Mouse (Mus musculus): ENCODE results near the gene Tab3.

Gene Tab3

DNA sequence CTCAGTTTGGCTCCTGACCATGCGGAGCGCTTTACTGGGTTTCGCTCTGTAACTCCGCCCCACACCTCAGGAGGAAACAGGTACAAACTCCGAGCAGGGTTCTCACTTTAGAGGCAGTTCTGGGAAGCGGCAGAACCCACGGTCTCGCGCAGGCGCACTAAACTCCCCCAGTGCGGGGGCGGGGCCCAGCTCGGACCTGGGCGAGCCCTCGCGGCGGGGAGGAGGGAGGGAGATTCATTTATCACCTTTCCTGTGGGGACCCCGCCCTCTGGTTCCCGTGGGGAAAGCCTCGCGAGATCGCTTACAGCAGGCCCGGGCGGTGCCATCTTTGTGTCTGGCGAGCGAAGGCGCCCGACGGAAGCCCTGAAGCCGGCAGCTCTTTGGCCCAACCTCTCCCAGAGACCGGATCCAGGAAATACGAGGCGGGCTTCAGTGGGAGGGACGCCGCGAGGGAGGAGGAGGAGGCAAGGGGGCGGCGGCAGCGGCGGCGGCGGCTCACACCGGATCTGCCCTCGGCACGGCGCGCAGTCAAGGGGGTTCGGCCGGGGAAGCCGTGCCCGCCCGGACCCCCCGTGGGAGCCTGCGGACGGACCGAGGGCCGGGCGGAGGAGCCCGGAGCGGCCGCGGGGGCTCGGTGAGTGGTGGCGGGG lies at the start of gene Tab3:
Gene Tab3 (plus strand): TSS at position 491 of the 650 bp plus-strand sequence.
- DNase-seq, result peak; percentile 90

DNA sequence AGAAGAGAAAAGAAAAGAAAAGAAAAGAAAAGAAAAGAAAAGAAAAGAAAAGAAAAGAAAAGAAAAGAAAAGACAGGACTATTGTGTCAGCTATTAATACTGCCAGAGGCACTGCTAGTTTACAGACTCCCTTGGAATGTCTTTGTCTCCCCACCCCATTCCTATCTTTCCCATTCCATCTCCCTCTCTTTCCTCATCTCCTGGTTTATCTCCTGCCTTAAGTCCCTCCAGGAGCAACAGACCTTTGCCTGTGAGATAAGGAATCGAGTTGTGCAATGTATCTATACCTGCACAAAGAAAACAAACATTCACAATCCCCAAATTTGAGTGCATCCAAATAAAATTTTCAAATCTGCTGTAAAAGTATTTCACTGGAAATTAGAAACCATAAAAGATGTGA lies 48.3 kb upstream of the Tab3 start:
- DNase-seq, result no peak

DNA sequence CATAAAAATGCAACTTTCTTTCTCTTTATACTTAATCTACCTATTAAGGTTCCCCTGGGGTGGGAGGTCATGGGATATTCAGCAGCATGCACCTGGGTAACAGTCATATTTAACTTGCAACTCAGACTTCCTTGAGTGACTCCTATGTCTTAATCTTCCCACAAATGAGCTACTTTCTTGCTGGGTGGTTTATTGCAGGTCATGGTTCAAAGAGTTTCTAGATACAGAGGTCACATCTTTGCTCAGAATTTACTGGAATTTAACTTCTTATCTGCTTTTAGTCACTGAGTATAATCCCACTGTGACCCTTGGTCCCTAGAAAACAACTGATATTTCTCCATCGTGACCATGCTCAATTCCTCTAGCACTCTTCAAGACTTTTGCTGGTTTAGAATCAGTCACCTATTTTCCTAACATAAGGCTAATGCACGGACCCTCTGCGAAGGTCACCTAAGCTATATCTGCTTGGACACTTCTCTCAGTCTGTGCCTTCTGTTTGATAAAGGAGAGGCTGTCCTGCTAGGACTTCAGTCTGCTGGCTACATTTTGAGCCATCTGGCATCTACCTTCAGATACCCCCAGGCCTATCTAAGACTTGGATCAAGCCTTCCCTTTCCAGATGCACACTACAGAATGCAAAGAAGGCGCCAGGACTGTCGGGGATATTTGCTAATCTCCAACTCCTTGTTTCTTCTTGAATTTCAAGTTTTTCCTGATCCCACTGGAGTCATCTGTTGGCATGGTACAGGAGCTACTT lies 47.4 kb upstream of the Tab3 start:
- DNase-seq, result no peak

DNA sequence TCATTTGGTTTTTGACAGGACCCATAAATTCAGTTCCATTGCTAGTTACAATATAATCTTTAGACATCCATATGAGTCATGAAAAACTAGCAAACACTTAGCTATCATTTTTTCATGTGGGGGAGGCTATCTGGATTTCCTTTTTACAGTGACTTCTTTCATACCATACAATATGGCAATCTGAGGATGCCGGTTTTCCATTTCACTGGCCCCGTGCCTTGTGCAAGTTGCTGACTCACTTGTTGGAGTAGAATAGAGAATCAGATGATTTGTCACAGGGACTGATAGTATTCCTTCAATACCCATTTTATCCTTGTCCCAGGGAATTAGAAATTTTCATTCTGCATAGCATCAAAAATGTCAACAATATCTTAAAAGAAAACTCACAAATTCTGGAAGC lies 14.9 kb upstream of the Tab3 start:
- no peak for DNase-seq

DNA sequence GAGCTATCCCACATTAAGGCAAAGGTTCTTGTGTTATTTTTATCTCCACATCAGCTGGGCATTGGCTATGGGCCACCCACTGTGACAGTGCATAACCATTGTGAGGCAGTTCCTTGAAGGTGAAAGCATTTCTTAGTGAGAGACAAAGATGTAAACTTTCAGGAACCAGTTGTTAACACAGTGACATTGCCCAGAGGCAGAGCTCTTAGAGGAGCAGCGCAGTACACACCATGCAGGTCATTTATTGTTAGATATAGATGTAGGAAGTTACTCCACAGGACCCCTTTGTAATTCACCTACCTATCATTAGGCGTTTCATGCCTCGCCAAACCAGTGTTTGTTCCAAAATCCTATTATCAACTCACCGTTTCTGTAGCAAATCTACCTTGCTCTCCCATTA lies 7.6 kb upstream of the Tab3 start:
- no peak for DNase-seq

DNA sequence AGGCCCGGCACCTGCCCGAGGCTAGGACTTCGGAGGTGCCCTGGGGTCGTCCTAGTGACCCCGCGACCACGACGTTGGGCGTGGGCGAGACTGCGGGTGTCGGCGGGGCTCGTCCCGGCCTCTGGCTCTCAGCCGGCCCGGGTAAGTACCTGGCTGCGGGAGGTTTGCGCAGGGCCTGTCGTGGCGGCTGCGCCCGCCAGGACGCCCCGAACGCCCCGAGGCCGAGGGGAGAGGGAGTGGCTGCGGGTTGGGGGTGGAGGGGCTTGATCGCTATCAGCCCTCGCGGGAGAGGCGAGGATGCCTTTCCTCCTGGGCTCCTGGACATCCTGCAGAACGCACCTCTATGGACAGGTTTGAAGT lies 340 bp downstream of the Tab3 start:
- DNase-seq, result no peak

DNA sequence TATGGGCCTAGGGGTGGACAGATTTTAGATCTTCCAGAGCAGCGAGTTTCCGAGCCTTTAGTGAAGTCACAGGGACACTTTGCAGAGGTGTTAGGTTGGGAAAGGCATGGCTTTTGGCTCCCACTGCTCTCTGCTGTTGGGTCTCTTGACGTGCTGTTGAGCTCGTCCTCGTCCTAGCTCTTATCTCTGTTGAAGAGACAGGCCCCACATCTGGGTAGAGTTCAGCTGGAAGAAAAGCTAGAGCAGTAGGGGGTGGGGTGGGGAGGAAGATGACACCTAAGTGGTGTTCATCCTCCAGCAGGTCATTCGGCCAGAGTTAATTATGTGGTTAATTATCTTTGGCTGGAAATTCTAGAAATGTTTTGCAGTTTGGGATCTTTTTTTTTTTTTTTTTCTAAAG lies 2.5 kb downstream of the Tab3 start:
- DNase-seq, result no peak

DNA sequence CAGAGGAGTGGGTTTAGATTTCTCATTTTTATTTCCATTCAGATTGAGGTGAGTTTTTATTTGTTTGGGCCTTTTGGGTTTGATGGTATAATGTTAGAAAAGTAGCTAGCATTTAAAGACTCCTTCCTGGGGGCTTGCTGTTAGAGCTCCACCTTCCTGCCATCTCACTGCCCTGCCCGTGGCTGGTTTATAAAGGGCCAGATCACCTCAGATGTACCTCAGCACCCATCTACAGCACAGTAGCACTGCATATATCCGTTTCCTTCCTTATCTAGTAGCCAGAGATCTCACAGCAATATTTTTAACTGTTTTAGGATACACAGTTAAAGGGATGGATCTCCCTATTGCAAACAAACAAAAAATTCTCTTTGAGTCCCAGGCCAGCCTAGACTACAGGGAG lies 6.9 kb downstream of the Tab3 start:
- no peak for DNase-seq

DNA sequence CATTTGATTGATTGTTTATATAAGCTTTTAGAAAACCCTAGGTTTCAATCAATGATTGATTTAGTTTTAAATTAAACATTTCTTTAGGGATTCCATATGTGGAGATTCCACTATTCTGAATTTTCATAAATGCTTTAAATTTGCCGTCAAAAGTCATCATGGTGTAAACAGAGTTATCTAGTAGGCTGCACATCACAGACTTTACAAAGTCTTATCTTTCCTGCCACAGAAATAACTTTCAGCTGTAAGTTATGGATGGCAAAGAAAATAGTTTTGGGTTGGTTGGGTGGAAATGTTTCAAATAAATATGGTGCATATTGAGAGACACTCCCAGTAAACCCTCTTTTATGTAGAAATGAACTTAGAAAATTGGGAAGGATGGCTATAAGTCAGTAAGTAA lies 8.7 kb downstream of the Tab3 start:
- no peak for DNase-seq

DNA sequence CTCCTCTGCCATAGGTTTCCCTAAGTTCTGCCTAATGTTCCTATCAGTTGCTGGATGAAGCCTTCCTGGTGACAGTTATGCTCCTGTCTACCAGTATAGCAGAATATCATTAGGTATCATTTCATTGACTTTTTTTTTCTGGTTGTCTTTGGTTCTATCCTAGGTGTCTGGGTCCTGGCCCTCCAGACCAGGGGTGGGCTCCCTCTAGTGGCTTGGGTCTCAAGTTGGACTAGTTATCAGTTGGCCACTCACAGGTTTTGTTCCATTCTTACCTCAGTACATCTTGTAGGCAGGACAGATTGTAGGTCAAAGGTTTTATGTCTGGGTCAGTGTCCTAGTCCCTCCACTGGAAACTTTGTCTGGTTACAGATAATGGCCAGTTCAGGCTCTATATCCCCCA lies 11.8 kb downstream of the Tab3 start:
- no peak for DNase-seq

DNA sequence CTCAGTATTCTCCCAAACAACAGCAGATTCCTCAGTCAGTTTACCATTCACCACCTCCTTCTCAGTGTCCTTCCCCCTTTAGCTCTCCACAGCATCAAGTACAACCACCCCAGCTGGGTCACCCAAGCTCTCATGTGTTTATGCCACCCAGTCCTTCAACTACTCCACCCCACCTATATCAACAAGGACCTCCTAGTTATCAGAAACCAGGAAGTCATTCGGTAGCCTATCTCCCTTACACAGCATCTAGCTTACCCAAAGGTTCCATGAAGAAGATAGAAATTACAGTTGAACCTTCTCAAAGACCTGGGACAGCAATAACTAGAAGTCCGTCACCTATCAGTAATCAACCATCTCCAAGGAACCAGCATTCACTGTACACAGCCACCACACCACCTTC lies 40.9 kb downstream of the Tab3 start:
- no peak for DNase-seq

DNA sequence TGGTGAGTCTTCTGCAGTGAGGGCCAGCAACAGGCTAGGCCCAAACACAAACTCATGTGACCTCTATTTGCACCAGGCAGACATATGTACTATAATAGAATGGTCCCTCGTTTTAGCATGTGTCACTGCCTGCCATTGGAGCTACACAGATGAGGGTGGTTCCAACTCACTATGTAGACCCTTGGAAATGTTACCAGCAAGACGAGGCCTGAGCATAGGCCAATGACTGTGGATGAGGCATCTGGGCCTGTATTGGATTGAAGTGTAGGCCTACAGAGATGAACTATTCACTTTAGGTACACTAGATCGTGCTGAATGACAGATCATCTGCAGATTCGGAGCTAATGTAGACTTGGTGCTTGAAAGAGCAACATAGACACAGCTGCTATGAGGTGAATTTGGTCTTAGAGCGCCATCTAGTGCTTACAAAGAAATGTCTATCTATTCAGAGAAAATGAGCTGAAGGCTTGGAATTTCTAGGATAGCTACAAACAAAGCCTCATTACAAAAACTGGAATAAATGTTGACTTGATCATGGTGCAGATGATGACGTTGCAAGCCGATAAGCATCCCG lies 72.5 kb downstream of the Tab3 start:
- no peak for DNase-seq

DNA sequence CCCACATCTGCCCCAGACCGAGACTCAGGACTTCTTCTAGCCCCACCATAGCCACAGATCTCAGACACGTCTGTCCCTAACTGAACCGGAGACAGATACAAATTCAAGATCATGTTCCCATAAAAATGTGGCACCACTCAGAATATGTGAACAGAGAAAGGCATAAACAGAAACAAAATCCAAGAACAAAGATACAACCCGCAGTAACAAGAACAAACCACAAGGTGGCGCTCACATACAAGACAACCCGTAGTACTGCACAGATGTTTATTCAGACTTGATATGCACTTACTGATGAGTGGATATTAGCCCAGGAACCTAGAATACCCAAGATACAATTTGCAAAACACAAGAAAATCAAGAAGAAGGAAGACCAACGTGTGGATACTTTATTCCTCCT lies 103.0 kb downstream of the Tab3 start:
- peak; percentile 7 for DNase-seq

DNA sequence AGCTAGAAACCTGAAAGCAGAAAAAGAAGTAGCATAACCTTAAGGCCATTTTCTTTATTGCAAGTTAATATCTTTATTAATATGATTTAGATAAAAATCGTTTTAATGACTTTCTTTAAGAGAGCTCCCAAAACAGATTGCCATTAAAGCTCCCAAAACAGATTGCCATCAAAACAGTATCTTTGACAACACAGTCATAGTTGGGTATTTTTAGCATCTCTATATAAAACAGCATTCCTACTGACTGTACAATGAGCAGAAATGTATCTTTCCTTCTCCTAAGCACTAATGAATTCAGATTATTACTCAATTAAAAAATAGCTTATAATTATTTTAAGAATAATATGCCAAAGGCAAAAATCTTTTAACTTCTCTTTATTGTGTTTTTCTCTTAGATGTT lies 108.3 kb downstream of the Tab3 start:
- no peak for DNase-seq

DNA sequence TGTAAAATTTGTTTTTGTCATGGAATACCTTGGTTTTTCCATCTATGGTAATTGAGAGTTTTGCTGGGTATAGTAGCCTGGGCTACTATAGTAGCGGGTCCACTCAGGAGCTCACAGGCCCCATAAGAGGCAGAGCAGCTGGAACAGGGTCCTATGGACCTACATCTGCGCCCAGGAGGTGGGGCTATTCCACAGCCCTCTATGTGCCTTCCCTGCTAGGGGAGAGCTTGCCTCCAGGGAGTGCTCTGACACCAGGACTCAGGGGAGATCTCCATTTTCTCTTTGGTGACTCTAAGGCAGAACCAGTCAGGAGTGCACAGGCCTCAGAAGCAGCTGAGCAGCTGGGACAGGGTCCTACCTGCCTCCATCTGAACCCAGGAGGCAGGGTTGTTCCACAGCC lies 109.9 kb downstream of the Tab3 start:
- no peak for DNase-seq

All from right cerebral cortex, postnatal 25 days (tissue).